Mouse (Mus musculus) right cerebral cortex, postnatal 25 days (tissue): ENCODE data around the gene Sec61a2.

Source experiments
- DNase-seq: peaks from one replicate; pipeline ENCODE4 v3.0.0; 2022

The Sec61a2 gene

DNA sequence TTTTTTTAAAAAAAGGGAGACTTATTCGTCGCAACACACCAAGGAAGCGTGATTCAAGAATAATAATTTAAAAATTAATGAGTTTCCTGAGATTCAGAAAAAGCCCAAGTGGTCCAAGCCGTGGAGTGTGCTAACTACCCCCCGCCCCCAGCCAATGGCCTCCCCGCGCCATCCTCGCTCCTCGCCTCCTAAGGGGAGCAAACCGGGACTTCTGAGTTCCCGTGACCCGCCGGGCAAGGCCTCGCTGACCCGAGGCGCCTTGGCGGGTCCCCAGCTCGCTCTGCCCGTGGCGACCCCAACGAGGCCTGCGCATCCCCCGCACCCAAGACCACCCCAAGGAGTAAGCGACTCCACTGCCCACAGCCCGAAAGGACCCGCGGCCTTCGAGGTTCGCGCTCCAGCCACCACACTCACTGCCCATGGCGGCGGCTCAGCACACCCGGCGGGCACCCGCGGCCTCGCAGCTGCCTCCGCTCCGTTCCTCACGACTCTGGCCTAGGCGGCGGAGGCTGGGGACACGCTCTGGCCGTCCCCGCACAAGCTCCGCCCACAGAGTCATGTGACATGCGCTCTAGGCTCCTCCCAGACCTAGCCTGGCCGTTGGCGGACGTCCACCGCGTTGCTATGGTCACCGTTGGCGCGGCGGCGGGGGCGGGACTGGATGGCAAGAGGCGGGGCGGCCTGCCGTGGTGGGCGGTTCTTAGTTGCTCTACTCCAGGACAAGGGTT, at the start of gene Sec61a2:
Gene Sec61a2, minus strand, starts transcription at position 590 of the 728 bp plus-strand sequence.
- DNase-seq: peak; percentile 99

DNA sequence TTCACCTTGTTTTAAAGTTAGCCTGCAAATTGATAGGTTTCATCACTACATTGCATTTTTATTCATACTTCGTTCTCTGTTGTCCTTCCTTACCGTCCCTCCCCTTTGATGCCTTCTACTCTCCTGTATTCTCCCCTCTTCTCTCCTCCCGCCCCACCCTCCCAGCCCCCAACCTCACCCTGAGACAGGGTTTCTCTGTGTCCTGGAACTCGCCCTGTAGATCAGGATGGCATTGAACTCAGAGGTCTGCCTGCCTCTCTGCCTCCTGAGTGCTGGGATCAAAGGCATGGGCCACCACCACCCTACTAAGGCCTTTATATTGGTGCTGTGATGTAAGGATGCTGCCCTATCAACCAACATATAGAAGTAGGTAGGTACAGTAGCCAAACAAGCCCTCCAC, 47.8 kb upstream of the Sec61a2 start:
- no peak for DNase-seq

DNA sequence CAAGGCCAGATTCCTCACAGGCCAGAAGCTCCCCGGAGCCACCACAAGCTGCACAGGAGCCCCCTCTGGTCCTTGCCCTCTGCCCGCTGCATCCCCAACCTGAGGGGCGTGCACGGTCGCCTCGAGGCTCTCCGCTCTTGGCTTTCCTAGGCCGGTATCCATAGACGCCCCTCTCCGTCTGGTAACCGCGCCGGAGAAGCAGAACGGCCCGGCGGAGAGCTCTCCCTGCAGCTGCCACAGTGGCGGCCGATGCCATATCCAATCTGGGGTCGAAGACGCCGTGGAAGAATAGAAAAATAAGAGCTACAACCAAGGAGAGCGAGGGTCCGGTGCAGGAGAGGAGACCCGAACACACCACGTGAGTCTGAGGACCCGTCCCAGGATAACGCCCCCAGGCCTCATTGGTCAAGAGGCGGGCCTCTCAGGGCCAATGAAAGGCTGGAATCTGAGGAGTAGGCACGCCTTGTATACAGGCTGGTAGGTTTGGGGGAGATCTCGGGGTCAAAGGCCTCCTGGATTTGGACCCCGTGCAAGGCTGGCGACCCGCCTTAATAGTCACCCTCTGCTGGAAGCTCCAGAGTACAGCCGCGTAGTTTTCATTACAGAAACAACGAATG, 47.3 kb upstream of the Sec61a2 start, which contains the start of gene Dhtkd1:
Gene Dhtkd1, minus strand, starts transcription at position 377 of the 617 bp plus-strand sequence.
- DNase-seq: peak; percentile 73

GRCm38 (mm10) chr2:5941861-5942415, 46.7 kb upstream of the Sec61a2 start:
- no peak for DNase-seq

GRCm38 (mm10) chr2:5940936-5941335, 45.7 kb upstream of the Sec61a2 start:
- DNase-seq: no peak

- no peak for DNase-seq
Observed at GRCm38 (mm10) chr2:5939911-5940310, 44.7 kb upstream of the Sec61a2 start.

- no peak for DNase-seq
Observed at GRCm38 (mm10) chr2:5939319-5939718, 44.1 kb upstream of the Sec61a2 start.

DNA sequence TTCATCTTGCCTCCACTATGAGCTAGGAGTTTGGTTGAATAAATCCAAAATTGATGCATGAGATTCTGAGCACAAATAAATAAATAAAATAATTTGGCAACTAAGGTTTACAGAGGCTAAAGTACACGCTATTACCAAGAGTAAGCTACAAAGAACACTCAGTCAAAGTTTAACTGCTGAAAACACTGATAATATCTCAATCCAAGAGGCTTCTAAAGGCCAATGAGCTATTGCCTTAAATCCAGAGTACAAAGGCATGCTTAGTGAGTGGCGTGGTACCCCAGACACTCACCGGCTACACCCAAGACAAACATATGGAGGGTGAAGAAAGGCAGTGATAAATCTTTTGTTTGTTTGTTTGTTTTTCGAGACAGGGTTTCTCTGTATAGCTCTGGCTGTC, 41.3 kb upstream of the Sec61a2 start:
- no peak for DNase-seq

DNA sequence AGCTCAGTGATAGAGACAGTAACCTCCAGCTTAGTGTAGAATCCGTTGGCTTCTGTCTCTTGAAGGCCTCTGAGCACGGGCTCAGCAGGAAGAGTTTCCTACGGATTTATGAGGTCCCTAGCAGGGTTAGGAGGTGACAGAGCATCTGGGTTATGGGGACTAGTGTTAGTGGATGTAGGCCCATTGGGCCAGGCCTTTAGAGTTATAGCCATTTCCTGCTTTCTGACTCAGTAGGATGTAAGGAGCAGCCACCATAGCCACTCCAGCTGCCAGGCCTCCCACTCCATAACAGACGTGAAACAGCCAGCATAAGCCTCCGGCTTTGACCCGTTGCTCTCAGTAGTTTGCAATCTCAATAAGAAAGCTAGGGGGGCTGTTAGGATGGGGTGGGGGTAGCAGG, 40.8 kb upstream of the Sec61a2 start:
- no peak for DNase-seq

GRCm38 (mm10) chr2:5934936-5935335, 39.7 kb upstream of the Sec61a2 start:
- DNase-seq: no peak

GRCm38 (mm10) chr2:5931938-5932337, 36.7 kb upstream of the Sec61a2 start:
- no peak for DNase-seq

DNA sequence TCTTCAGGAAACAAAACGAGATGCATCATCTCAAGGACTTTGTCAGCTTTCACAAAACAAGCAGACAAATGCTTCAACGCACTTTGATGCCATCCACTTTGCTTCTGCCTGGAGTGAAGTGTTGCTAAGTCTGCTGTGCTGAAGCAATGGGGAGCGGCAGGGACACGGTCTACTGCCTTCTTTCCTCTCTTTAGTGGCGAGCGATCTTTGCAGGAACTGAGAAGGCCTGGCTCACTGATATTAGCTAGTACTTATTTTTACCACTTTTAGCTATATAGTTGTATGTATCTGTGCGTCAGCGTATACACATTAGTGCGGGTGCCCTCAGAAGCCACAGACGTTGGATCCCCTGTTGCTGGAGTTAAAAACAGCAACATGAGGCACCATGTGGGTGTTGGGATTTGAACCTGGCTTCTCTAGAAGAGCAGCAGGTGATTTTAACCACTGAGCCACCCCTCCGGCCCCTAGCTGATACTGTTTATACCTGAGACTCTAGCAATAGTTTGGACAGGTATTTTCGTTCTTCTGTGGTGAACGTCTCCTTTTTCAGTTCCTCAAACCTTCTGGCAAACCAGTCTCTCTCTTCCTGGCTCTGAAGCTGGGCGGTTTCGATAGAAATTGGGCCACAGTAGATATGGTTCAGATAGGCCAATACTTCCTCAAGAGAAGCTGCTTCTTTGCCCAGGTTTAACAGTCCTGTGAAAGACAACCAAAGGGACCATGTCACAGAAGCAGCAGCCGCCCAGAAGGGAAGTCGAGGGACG, 35.2 kb upstream of the Sec61a2 start:
- DNase-seq: no peak

DNA sequence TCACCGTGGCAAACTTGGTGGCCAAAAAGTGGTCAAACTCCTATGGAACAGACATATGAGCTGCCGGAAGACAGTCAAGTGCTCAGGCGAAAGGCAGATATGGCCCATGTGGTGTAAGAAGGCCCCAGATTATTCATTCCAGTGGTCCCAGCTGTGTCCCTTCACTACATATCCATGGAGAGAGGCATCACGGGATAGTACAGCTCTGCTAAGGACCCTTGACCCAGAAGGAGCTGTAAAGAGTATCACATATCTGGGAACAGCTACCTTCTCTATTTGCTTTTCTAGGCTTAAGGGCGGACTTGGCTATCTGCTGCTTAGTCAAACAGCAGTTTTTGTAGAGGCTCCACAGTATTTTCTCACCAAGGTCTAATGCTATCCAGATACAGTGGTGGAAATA, 34.6 kb upstream of the Sec61a2 start:
- DNase-seq: no peak

DNA sequence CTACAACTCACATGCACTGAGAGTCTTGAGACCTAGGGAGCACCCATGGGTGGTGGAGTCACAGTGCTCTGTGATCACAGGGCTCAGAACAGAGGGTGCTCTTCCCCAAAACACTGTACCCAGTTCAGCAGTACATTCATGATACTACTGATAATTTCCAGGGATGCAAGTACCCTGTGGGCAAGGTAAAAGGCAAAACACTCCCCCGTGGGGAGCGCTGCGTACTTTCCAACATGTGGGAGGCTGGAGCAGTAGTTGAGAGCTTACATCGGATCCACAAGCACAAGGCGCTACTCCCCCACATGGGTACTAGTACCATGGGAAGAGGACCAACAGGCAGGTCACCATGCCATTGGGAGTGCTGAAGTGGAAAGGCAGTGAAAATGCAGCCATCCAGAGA, 32.2 kb upstream of the Sec61a2 start:
- no peak for DNase-seq

GRCm38 (mm10) chr2:5923786-5924185, 28.6 kb upstream of the Sec61a2 start:
- no peak for DNase-seq

- DNase-seq: no peak
Observed at GRCm38 (mm10) chr2:5922823-5923222, 27.6 kb upstream of the Sec61a2 start.

DNA sequence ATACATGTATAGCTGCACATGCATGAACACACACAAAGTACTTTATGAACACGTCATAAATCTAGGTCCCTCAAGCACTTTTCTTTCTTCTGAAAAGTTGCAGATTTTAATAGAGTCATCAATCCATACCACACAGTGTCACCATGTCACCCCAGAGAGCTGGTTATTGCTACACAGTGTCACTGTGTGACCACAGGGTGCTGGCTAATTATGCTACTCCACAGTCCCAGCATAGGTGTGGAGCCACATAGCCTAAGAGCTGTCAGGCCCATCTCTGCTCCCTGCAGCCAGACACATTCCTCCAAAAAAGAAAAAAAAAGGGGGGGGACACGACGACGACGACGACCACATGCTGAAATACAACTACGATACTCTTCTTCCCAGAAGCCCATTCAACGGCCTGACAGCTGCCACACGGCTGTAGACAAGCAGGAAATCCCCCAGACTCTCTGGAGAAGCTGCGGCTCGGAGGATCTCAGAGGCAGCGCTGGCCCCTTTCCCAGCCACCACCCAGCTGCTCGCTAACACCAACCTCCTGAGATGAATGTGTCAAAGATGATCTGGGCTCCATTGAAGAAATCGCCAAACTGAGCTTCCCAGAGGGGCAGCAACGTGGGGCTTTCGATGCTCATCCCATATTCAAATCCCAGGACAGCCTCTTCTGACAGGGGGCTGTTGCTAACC, 16.2 kb upstream of the Sec61a2 start:
- DNase-seq: no peak

GRCm38 (mm10) chr2:5906625-5907024, 11.4 kb upstream of the Sec61a2 start:
- no peak for DNase-seq

DNA sequence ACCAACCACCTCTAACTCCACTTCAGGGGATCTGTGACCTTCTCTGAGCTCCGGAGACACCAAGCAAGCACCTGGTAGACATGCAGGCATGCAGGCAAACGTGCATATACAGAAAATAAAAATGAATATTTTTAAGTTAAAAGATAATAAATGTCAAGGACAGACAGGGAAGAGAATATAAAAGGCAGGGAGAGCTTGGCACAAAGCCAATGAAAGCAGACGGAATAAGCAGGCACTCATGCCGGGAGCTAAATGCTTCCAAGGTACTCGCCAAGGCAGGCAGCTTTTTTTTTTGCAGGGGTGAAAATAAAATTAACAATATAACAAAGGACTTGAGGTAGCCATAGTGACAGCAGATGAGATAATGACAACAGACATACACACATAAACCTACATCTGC, 10.9 kb upstream of the Sec61a2 start:
- no peak for DNase-seq

DNA sequence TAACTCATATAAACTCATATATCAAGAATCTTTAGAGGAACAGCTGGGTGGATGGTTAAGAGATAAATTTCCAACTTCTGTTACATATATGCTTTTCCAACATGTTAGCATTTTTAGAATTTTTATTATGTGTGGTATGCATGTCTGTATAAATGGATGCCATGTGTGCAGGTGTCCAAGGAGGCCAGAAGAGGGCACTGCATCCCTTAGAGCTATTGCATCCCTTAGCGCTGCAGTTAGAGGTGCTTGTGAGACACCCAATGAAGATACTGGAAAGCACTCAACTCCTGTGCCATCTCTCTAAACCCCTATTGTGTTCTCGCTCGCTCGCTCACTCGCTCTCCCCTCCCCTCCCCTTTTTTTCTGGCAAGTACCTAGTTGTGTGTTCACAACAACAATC, 4.9 kb upstream of the Sec61a2 start:
- no peak for DNase-seq

DNA sequence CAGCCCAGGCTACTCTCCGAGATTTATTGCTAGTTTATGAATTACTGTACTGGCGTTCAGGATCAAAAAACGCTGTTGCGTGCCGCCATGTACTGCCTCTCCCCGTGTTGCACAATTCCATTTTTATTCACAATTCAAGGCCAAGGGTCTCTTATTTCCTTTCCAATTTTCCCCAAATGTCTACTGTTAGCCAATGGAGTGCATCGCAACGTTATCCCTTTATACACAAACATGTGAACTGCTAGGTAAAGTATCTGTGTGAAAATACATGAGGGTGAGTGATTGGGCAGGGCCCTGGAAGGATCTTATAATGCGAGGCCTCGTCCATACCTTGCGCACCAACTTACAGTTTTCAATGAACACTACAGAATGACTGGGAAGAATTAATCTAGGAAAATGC, 936 bp downstream of the Sec61a2 start:
- no peak for DNase-seq

- DNase-seq: no peak
Observed at GRCm38 (mm10) chr2:5889412-5889811, 5.8 kb downstream of the Sec61a2 start.

- no peak for DNase-seq
Observed at GRCm38 (mm10) chr2:5888865-5889264, 6.4 kb downstream of the Sec61a2 start.
